Mouse (Mus musculus): ENCODE results near the gene Emp3. TPM values are rescaled to one million over a fixed set of nuclear protein-coding genes. Genes with fewer than 3 reads are reported as not detected.
A peak's percentile ranks its signal among the peaks of the same experiment; 100 is the strongest.
"Not testable (repeated sequence)": the region's sequence is repeated elsewhere in the genome, so short reads cannot be mapped to it uniquely, and the experiment has no call there.

Emp3 gene
- polyA plus RNA-seq, 1 experiment from 2014 or later, result 255 TPM

- Histone ChIP-seq H3K9ac (replicated peaks; ENCODE audit: low read depth) (no peak overlapping the region), H3K36me3 (ENCODE audit: insufficient read depth, low read length) (no peaks in the 10 kb centered on the region), H3K4me2 (replicated peaks; ENCODE audit: low read depth, low read length) (peak overlapping the region; percentile 32), H3K4me3 (ENCODE audit: low read depth, low read length) (no peak overlapping the region), H3K4me1 (ENCODE audit: insufficient read depth, low read depth, low read length) (peaks cover 7% of the 10 kb centered on the region; the same call in 1 of the 2 replicates), H3K27me3 (replicated peaks; ENCODE audit: insufficient read depth, low read length) (no peaks in the 10 kb centered on the region), H3K9me3 (ENCODE audit: low read length) (no peaks in the 10 kb centered on the region), H3K27ac (ENCODE audit: low read length) (no peak overlapping the region)
- DNase-seq (ENCODE audit: low spot score) (no peak), ATAC-seq (no peak)
- 69% methylated on average over 6 of the region's 6 CpGs for WGBS
- no peak for TF ChIP-seq CTCF (IDR thresholded peaks at IDR 0.05)
These were observed 25.2 kb downstream of the Emp3 start for GRCm38 (mm10) chr7:45895931-45896516.

DNA sequence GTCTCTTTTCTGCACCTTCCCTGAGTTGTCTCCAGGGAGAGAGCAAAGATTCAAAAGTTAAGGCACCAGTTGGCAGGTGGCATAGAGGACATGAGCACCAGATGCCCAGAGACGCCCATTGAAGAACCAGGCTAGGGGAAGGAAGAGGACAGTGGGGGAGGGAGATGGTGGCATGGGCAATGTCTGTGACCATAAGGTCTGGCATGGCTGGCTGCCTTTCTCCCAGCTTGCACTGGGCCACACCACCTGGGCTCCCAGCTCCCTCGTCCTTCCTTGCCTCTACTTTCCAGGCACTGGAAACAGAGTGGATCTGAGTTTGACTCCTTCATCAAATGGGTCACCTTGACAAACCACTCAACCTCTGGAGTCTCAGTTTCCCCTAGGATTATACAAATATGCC, 28.6 kb downstream of the Emp3 start:
- DNase-seq (ENCODE audit: low spot score) (no peak), ATAC-seq (no peak)
- H3K27me3 ChIP-seq (replicated peaks; ENCODE audit: insufficient read depth, low read length), result no peaks in the 10 kb centered on the region
- H3K9me3 ChIP-seq (ENCODE audit: low read length), result no peaks in the 10 kb centered on the region
- H3K4me3 ChIP-seq (ENCODE audit: low read depth, low read length), result no peak overlapping the region
- H3K36me3 ChIP-seq (ENCODE audit: insufficient read depth, low read length), result no peaks in the 10 kb centered on the region
- H3K4me1 ChIP-seq (ENCODE audit: insufficient read depth, low read depth, low read length), result peaks cover 4% of the 10 kb centered on the region; the same call in 1 of the 2 replicates
- 85% methylated on average over 2 of the region's 2 CpGs for WGBS
- no peak overlapping the region for H3K4me2 ChIP-seq (replicated peaks; ENCODE audit: low read depth, low read length)
- TF ChIP-seq CTCF (IDR thresholded peaks at IDR 0.05) (no peak), EP300 (IDR thresholded peaks at IDR 0.05) (no peak)
- H3K9ac ChIP-seq (replicated peaks; ENCODE audit: low read depth), result no peak overlapping the region
- no peak overlapping the region for H3K27ac ChIP-seq (ENCODE audit: low read length)

DNA sequence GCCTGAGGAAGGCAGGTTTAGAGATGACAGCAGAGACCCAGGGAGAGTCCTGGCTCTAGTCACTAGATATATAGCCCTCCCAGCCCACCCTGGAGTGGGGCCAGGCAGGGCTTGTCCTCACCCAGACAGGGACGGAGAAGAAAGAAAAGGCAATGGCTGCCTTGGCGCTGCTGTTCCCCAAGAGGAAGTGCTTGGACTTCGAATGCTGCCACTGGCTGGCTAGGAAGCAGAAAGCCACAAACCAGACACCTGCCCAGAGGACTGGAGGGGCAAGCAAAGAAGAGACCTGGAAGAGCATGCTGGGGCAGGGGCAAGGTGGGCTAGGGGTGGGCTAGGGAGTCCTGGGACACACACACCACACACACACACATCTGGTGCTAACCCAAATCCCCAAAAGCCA, 34.0 kb downstream of the Emp3 start:
- WGBS, result 33% methylated on average over 2 of the region's 3 CpGs

GRCm38 (mm10) chr7:45881011-45881410, 40.2 kb downstream of the Emp3 start:
- Histone ChIP-seq H3K4me3 (ENCODE audit: low read depth, low read length) (no peak overlapping the region), H3K36me3 (ENCODE audit: insufficient read depth, low read length) (peaks cover 64% of the 10 kb centered on the region), H3K27me3 (replicated peaks; ENCODE audit: insufficient read depth, low read length) (no peaks in the 10 kb centered on the region), H3K4me1 (ENCODE audit: insufficient read depth, low read depth, low read length) (no peaks in the 10 kb centered on the region), H3K4me2 (replicated peaks; ENCODE audit: low read depth, low read length) (no peak overlapping the region), H3K27ac (ENCODE audit: low read length) (no peak overlapping the region), H3K9ac (replicated peaks; ENCODE audit: low read depth) (no peak overlapping the region), H3K9me3 (ENCODE audit: low read length) (no peaks in the 10 kb centered on the region)
- TF ChIP-seq CTCF (IDR thresholded peaks at IDR 0.05), result no peak
- TF ChIP-seq EP300 (IDR thresholded peaks at IDR 0.05), result no peak
- DNase-seq (ENCODE audit: low spot score) (no peak), ATAC-seq (no peak)
- 94% methylated on average over 2 of the region's 2 CpGs for WGBS

More for the DNA sequence above, 34.0 kb downstream of the Emp3 start:
- no peak overlapping the region for H3K4me2 ChIP-seq (replicated peaks; ENCODE audit: low read depth, low read length)
- no peak overlapping the region for H3K4me3 ChIP-seq (ENCODE audit: low read depth, low read length)
- TF ChIP-seq CTCF (IDR thresholded peaks at IDR 0.05), result no peak
- no peak for TF ChIP-seq EP300 (IDR thresholded peaks at IDR 0.05)
- no peaks in the 10 kb centered on the region for H3K9me3 ChIP-seq (ENCODE audit: low read length)
- peaks cover 26% of the 10 kb centered on the region for H3K36me3 ChIP-seq (ENCODE audit: insufficient read depth, low read length)
- H3K27me3 ChIP-seq (replicated peaks; ENCODE audit: insufficient read depth, low read length), result no peaks in the 10 kb centered on the region
- no peak for DNase-seq (ENCODE audit: low spot score)
- H3K9ac ChIP-seq (replicated peaks; ENCODE audit: low read depth), result no peak overlapping the region
- ATAC-seq, result no peak
- H3K27ac ChIP-seq (ENCODE audit: low read length), result no peak overlapping the region
- no peaks in the 10 kb centered on the region for H3K4me1 ChIP-seq (ENCODE audit: insufficient read depth, low read depth, low read length)

DNA sequence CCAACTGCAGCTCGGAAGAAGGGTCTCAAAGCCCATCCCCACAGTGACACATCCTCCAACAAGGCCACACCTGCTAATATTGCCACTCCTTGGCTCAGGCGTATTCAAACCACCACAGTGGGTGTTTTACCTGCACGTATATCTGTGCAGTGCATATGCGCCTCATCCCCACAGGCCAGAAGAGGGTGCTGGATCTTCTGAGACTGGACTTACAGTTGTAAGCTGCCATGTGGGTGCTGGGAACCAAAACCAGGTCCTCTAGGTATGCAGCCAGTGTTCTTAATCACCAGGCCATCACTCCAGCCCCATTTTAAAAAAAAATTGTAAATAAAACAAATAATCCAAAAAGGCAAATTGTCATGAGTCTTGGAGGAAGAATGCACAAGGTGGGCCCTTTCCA, 40.7 kb downstream of the Emp3 start:
- H3K4me2 ChIP-seq (replicated peaks; ENCODE audit: low read depth, low read length), result no peak overlapping the region
- H3K9ac ChIP-seq (replicated peaks; ENCODE audit: low read depth), result no peak overlapping the region
- TF ChIP-seq EP300 (IDR thresholded peaks at IDR 0.05) (no peak), CTCF (IDR thresholded peaks at IDR 0.05) (no peak)
- no peak overlapping the region for H3K4me3 ChIP-seq (ENCODE audit: low read depth, low read length)
- no peak for DNase-seq (ENCODE audit: low spot score)
- no peak overlapping the region for H3K27ac ChIP-seq (ENCODE audit: low read length)
- H3K36me3 ChIP-seq (ENCODE audit: insufficient read depth, low read length), result peaks cover 68% of the 10 kb centered on the region
- no peak for ATAC-seq
- no peaks in the 10 kb centered on the region for H3K27me3 ChIP-seq (replicated peaks; ENCODE audit: insufficient read depth, low read length)
- H3K4me1 ChIP-seq (ENCODE audit: insufficient read depth, low read depth, low read length), result no peaks in the 10 kb centered on the region
- 94% methylated on average over 4 of the region's 4 CpGs for WGBS
- no peaks in the 10 kb centered on the region for H3K9me3 ChIP-seq (ENCODE audit: low read length)

DNA sequence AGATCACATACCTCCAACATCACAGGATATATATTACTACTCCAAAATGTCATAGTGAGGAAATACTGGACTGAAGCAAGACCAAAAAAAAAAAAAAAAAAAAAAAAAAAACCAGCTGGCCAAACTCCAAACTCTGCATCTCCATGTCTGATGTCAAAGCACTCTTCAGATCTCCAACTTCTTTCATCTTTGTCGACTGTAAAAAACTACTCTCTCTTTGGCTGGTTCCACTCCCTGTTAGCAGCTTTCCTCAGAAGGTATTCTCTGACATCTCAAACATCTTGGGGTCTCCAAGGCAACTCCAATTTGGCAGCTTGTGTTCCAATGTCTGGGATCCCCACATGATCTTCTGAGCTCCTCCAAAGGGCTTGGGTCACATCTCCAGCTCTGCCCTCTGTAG, 42.9 kb downstream of the Emp3 start, which contains the start of gene Grin2d:
Grin2d (minus strand) TSS at position 101 of the 400 bp plus-strand sequence.
- H3K9me3 ChIP-seq (ENCODE audit: low read length); ATAC-seq; H3K9ac ChIP-seq (replicated peaks; ENCODE audit: low read depth); H3K27ac ChIP-seq (ENCODE audit: low read length); H3K4me3 ChIP-seq (ENCODE audit: low read depth, low read length); H3K4me1 ChIP-seq (ENCODE audit: insufficient read depth, low read depth, low read length); H3K4me2 ChIP-seq (replicated peaks; ENCODE audit: low read depth, low read length); DNase-seq (ENCODE audit: low spot score); H3K27me3 ChIP-seq (replicated peaks; ENCODE audit: insufficient read depth, low read length): not testable (repeated sequence)
- H3K36me3 ChIP-seq (ENCODE audit: insufficient read depth, low read length), result peaks cover 49% of the 10 kb centered on the region
- 68% methylated on average over 1 of the region's 1 CpGs for WGBS

DNA sequence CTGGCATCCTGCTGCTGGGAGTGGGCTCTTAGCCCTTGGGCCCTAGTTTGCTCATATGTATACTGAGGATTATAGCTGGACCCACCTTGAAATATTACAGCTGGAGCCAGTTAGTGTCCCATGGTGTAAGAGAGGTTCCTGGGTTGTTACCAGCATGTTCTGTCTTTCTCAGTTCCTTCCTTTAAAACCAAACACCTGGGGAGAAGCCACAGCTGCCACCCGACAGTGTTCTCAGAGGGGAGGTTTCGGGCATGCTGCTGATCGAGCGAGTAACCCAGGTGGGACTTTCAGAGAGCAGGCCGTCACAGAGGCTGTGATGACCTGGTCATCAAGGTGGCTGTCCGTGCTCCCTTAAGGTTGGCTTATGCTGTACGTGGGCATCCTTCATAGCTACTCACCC, 44.3 kb downstream of the Emp3 start:
- peaks cover 8% of the 10 kb centered on the region; the same call in 1 of the 2 replicates for H3K4me1 ChIP-seq (ENCODE audit: insufficient read depth, low read depth, low read length)
- no peaks in the 10 kb centered on the region for H3K9me3 ChIP-seq (ENCODE audit: low read length)
- 94% methylated on average over 7 of the region's 7 CpGs for WGBS
- TF ChIP-seq EP300 (IDR thresholded peaks at IDR 0.05) (no peak), CTCF (IDR thresholded peaks at IDR 0.05) (no peak)
- H3K27me3 ChIP-seq (replicated peaks; ENCODE audit: insufficient read depth, low read length), result no peaks in the 10 kb centered on the region
- DNase-seq (ENCODE audit: low spot score), result no peak
- no peak overlapping the region for H3K4me3 ChIP-seq (ENCODE audit: low read depth, low read length)
- no peak overlapping the region for H3K27ac ChIP-seq (ENCODE audit: low read length)
- ATAC-seq, result no peak
- H3K36me3 ChIP-seq (ENCODE audit: insufficient read depth, low read length), result peaks cover 41% of the 10 kb centered on the region
- no peak overlapping the region for H3K4me2 ChIP-seq (replicated peaks; ENCODE audit: low read depth, low read length)
- no peak overlapping the region for H3K9ac ChIP-seq (replicated peaks; ENCODE audit: low read depth)

All from lung, postnatal 0 days (tissue).